Mouse (Mus musculus) lung, adult 10 weeks (tissue): ENCODE results near the gene Srrm4. TPM values are rescaled to one million over a fixed set of nuclear protein-coding genes. Genes with fewer than 3 reads are reported as not detected.

Experiments used
- polyA plus RNA-seq: library from polyadenylated mRNA; stranded (reverse); fragments of 350-450 nt; fragmentation: Illumina TruSeq; extraction: RNeasy Lipid Tissue Mini Kit (QIAGEN cat#74804); gene quantifications from one replicate; pipeline ENCODE4 v1.2.3, GENCODE M21; 2014; ENCODE audit warnings: low read depth, low replicate concordance; ENCODE audit not compliant: insufficient read depth

The Srrm4 gene
- not detected for polyA plus RNA-seq

GRCm38 (mm10) chr5:116591346-116592048, at the start of gene Srrm4:
TSS of gene Srrm4 (minus strand) at chr5:116591817.

GRCm38 (mm10) chr5:116422699-116423201, 168.9 kb downstream of the Srrm4 start, which contains the start of gene Hspb8:
TSS of gene Hspb8 (minus strand) at chr5:116422864.

Other genes with a start within 250 kb of the Srrm4 start
- 59.7 TPM for gene Hspb8, start 169.0 kb downstream of the Srrm4 start, polyA plus RNA-seq